Mouse (Mus musculus): ENCODE data around the gene Adgrl3. TPM values are rescaled to one million over a fixed set of nuclear protein-coding genes. Genes with fewer than 3 reads are reported as not detected.

Gene Adgrl3
- total and polyA plus RNA-seq, 3 experiments, result not detected

DNA sequence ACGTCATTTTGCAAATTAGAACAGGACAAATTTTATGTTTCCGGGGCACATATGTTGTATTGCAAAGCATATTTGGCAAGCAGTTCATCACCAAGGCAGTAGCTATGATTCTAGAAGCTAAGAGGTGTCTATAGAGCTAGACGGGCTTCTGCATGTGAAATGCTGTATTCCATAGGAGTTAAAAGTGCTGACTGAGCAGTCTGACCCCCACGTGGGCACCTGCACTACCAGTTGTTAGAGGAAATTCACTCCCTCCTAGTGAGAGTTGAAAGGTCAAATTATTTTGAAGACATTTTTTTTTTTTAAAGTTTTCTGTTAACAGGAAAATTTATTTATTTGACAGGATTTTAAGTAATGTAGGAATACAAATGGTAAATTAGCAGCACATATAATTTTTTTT is 776.2 kb downstream of the Adgrl3 start:
- no peaks in the 10 kb centered on the region for H3K27me3 ChIP-seq (ENCODE audit: control insufficient read depth in 1 of 2, insufficient read depth in 2 of 2, low read length in 2 of 2)
- no peak overlapping the region for H3K27ac ChIP-seq (ENCODE audit: control insufficient read depth, low read depth, low read length)
- H3K9ac ChIP-seq (ENCODE audit: control insufficient read depth, low read depth, low read length, poor library complexity, severe bottlenecking), result no peak overlapping the region
- H3K4me3 ChIP-seq (ENCODE audit: control insufficient read depth in 1 of 2, insufficient read depth in 1 of 2, low read depth in 2 of 2, low read length in 2 of 2), result no peak overlapping the region
- no peaks in the 10 kb centered on the region for H3K4me1 ChIP-seq (ENCODE audit: control insufficient read depth in 1 of 2, insufficient read depth in 2 of 2, low read length in 2 of 2)
- TF ChIP-seq GATA1 (IDR thresholded peaks at IDR 0.05; ENCODE audit: low read depth, low read length), result no peak
- TF ChIP-seq CHD1 (IDR thresholded peaks at IDR 0.05; ENCODE audit: low read depth, low read length), result no peak
- TF ChIP-seq MAZ (IDR thresholded peaks at IDR 0.05; ENCODE audit: low read depth, low read length), result no peak
- no peak for TF ChIP-seq NELFE (IDR thresholded peaks at IDR 0.05; ENCODE audit: low read depth, low read length)
- no peak for TF ChIP-seq ELF1 (IDR thresholded peaks at IDR 0.05; ENCODE audit: low read depth, low read length)
- TF ChIP-seq MEF2A (IDR thresholded peaks at IDR 0.05; ENCODE audit: extremely low read depth, insufficient replicate concordance, low read depth, low read length, poor library complexity, severe bottlenecking), result no peak
- no peaks in the 10 kb centered on the region for H3K36me3 ChIP-seq (ENCODE audit: control insufficient read depth in 1 of 2, insufficient read depth in 2 of 2, low read length in 2 of 2)
- no peaks in the 10 kb centered on the region for H3K79me2 ChIP-seq (ENCODE audit: control insufficient read depth, insufficient read depth, low read length, poor library complexity)
- no peaks in the 10 kb centered on the region for H3K9me3 ChIP-seq (replicated peaks; ENCODE audit: insufficient read depth, low read length)
- DNase-seq (ENCODE audit: low read depth, low spot score), result no peak

DNA sequence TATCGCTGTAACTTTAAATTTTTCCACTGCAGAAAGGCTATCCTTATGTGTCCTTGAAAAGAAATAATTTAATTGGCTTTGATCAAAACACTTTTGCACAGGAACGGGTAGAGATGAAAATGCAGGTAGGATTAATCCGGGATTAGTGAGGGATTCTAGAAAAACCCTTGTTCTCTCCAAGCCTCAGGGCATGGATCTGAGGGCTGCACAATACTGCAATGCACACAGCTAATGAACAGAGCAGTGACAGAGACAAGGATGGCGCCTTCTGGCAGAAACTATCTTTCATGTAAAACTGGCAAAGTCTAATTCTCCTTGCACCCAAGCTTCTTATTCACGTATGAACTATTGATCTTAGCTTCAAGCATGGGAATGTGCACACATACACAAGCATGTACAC is 791.0 kb downstream of the Adgrl3 start:
- Histone ChIP-seq H3K36me3 (ENCODE audit: control insufficient read depth in 1 of 2, insufficient read depth in 2 of 2, low read length in 2 of 2) (no peaks in the 10 kb centered on the region), H3K9ac (ENCODE audit: control insufficient read depth, low read depth, low read length, poor library complexity, severe bottlenecking) (no peak overlapping the region), H3K27ac (ENCODE audit: control insufficient read depth, low read depth, low read length) (no peak overlapping the region), H3K79me2 (ENCODE audit: control insufficient read depth, insufficient read depth, low read length, poor library complexity) (no peaks in the 10 kb centered on the region), H3K9me3 (replicated peaks; ENCODE audit: insufficient read depth, low read length) (no peaks in the 10 kb centered on the region), H3K27me3 (ENCODE audit: control insufficient read depth in 1 of 2, insufficient read depth in 2 of 2, low read length in 2 of 2) (no peaks in the 10 kb centered on the region), H3K4me1 (ENCODE audit: control insufficient read depth in 1 of 2, insufficient read depth in 2 of 2, low read length in 2 of 2) (no peaks in the 10 kb centered on the region), H3K4me3 (ENCODE audit: control insufficient read depth in 1 of 2, insufficient read depth in 1 of 2, low read depth in 2 of 2, low read length in 2 of 2) (no peak overlapping the region)
- DNase-seq (ENCODE audit: low read depth, low spot score), result no peak
- TF ChIP-seq MEF2A (IDR thresholded peaks at IDR 0.05; ENCODE audit: extremely low read depth, insufficient replicate concordance, low read depth, low read length, poor library complexity, severe bottlenecking) (no peak), UBTF (IDR thresholded peaks at IDR 0.05; ENCODE audit: borderline replicate concordance, insufficient read depth, low read depth, low read length) (no peak), KAT2A (conservative IDR thresholded peaks at IDR 0.05; ENCODE audit: low read depth, low read length) (no peak), MYC (IDR thresholded peaks at IDR 0.05; ENCODE audit: low read depth, low read length) (no peak), CHD1 (IDR thresholded peaks at IDR 0.05; ENCODE audit: low read depth, low read length) (no peak), USF1 (IDR thresholded peaks at IDR 0.05; ENCODE audit: low read depth, low read length) (no peak), ETS1 (IDR thresholded peaks at IDR 0.05; ENCODE audit: low read depth, low read length) (no peak), NELFE (IDR thresholded peaks at IDR 0.05; ENCODE audit: low read depth, low read length) (no peak), MAZ (IDR thresholded peaks at IDR 0.05; ENCODE audit: low read depth, low read length) (no peak), ZKSCAN1 (IDR thresholded peaks at IDR 0.05; ENCODE audit: low read depth, low read length) (no peak), TBP (IDR thresholded peaks at IDR 0.05; ENCODE audit: low read depth, low read length) (no peak), JUND (IDR thresholded peaks at IDR 0.05; ENCODE audit: low read depth, low read length) (no peak), EP300 (IDR thresholded peaks at IDR 0.05; ENCODE audit: low read depth in 1 of 2, low read length in 2 of 2) (no peak), ZMIZ1 (IDR thresholded peaks at IDR 0.05; ENCODE audit: low read depth, low read length) (no peak), ELF1 (IDR thresholded peaks at IDR 0.05; ENCODE audit: low read depth, low read length) (no peak), CHD2 (IDR thresholded peaks at IDR 0.05; ENCODE audit: low read length) (no peak), SIN3A (IDR thresholded peaks at IDR 0.05; ENCODE audit: low read length) (no peak)
